Mouse (Mus musculus): Measurements from ENCODE around the gene Zfp511. TPM values are rescaled to one million over a fixed set of nuclear protein-coding genes. Genes with fewer than 3 reads are reported as not detected.

Gene Zfp511
- total RNA-seq (2021), result 10 to 100 TPM; 20.8 to 24.4 TPM

GRCm38 (mm10) chr7:140036281-140037170 lies at the start of gene Zfp511, which contains the start of gene Tubgcp2:
Gene Zfp511 (plus strand): TSS chr7:140036391.
Gene Tubgcp2 (minus strand): TSS chr7:140036669.
- DNase-seq (ENCODE audit: low spot score in 2 of 2), result peak; percentile 94 to 96
- intact Hi-C loops (cut with DNase I), result no loop called here

GRCm38 (mm10) chr7:139988272-139988671 lies 47.9 kb upstream of the Zfp511 start:
- intact Hi-C loops (cut with DNase I), result no loop called here
- DNase-seq (ENCODE audit: low spot score in 2 of 2), result no peak

- intact Hi-C loops (cut with DNase I), result loop anchor here (10.0 kb wide), 1 partner anchor 86 kb away; no protein-coding TSS in a partner anchor
- DNase-seq (ENCODE audit: low spot score in 2 of 2), result no peak
Measured at GRCm38 (mm10) chr7:139990864-139991394, 45.3 kb upstream of the Zfp511 start.

- DNase-seq (ENCODE audit: low spot score in 2 of 2), result no peak
- intact Hi-C loops (cut with DNase I), result loop anchor here (10.0 kb wide), 1 partner anchor 88 kb away; no protein-coding TSS in a partner anchor
Measured at GRCm38 (mm10) chr7:139992406-139992805, 43.8 kb upstream of the Zfp511 start, which contains the start of gene Adam8. Gene Adam8 (minus strand): TSS chr7:139992562.

GRCm38 (mm10) chr7:139993532-139993931 lies 42.7 kb upstream of the Zfp511 start:
- no peak for DNase-seq (ENCODE audit: low spot score in 2 of 2)
- intact Hi-C loops (cut with DNase I), result loop anchor here (10.0 kb wide), 1 partner anchor 89 kb away; no protein-coding TSS in a partner anchor

GRCm38 (mm10) chr7:139994202-139994601 lies 42.0 kb upstream of the Zfp511 start:
- no peak for DNase-seq (ENCODE audit: low spot score in 2 of 2)
- intact Hi-C loops (cut with DNase I), result loop anchor here (2.0 to 10.0 kb wide), 2 partner anchors 25 to 89 kb away; no protein-coding TSS in a partner anchor

GRCm38 (mm10) chr7:139994676-139995075 lies 41.5 kb upstream of the Zfp511 start:
- peak; percentile 56 to 66 for DNase-seq (ENCODE audit: low spot score in 2 of 2)
- intact Hi-C loops (cut with DNase I), result loop anchor here (2.0 to 10.0 kb wide), 2 partner anchors 26 to 90 kb away; no protein-coding TSS in a partner anchor

- intact Hi-C loops (cut with DNase I), result loop anchor here (10.0 kb wide), 1 partner anchor 94 kb away; no protein-coding TSS in a partner anchor
- DNase-seq (ENCODE audit: low spot score in 2 of 2), result peak; percentile 53
Measured at GRCm38 (mm10) chr7:139998691-139999350, 37.4 kb upstream of the Zfp511 start.

GRCm38 (mm10) chr7:140001086-140001740 lies 35.0 kb upstream of the Zfp511 start:
- no peak for DNase-seq (ENCODE audit: low spot score in 2 of 2)

GRCm38 (mm10) chr7:140004666-140005065 lies 31.5 kb upstream of the Zfp511 start:
- no peak for DNase-seq (ENCODE audit: low spot score in 2 of 2)
- intact Hi-C loops (cut with DNase I), result no loop called here

More at GRCm38 (mm10) chr7:140001086-140001740, 35.0 kb upstream of the Zfp511 start:
- intact Hi-C loops (cut with DNase I), result no loop called here

- intact Hi-C loops (cut with DNase I), result no loop called here
- no peak for DNase-seq (ENCODE audit: low spot score in 2 of 2)
Measured at GRCm38 (mm10) chr7:140006861-140007611, 29.2 kb upstream of the Zfp511 start.

GRCm38 (mm10) chr7:140007781-140008180 lies 28.4 kb upstream of the Zfp511 start:
- no peak for DNase-seq (ENCODE audit: low spot score in 2 of 2)
- intact Hi-C loops (cut with DNase I), result no loop called here

- intact Hi-C loops (cut with DNase I), result no loop called here
- DNase-seq (ENCODE audit: low spot score in 2 of 2), result no peak
Measured at GRCm38 (mm10) chr7:140011336-140011735, 24.9 kb upstream of the Zfp511 start.

- no peak for DNase-seq (ENCODE audit: low spot score in 2 of 2)
- intact Hi-C loops (cut with DNase I), result no loop called here
Measured at GRCm38 (mm10) chr7:140031771-140032170, 4.4 kb upstream of the Zfp511 start.

GRCm38 (mm10) chr7:140032366-140032765 lies 3.8 kb upstream of the Zfp511 start:
- intact Hi-C loops (cut with DNase I), result no loop called here
- no peak for DNase-seq (ENCODE audit: low spot score in 2 of 2)

GRCm38 (mm10) chr7:140033386-140033785 lies 2.8 kb upstream of the Zfp511 start:
- DNase-seq (ENCODE audit: low spot score in 2 of 2), result no peak
- intact Hi-C loops (cut with DNase I), result no loop called here

- intact Hi-C loops (cut with DNase I), result no loop called here
- DNase-seq (ENCODE audit: low spot score in 2 of 2), result no peak
Measured at GRCm38 (mm10) chr7:140035456-140035855, 735 bp upstream of the Zfp511 start.

- intact Hi-C loops (cut with DNase I), result no loop called here
- DNase-seq (ENCODE audit: low spot score in 2 of 2), result no peak
Measured at GRCm38 (mm10) chr7:140037171-140037555, 972 bp downstream of the Zfp511 start.

- intact Hi-C loops (cut with DNase I), result no loop called here
- DNase-seq (ENCODE audit: low spot score in 2 of 2), result no peak
Measured at GRCm38 (mm10) chr7:140042728-140043127, 6.5 kb downstream of the Zfp511 start.

Measured in left cerebral cortex, postnatal 36 days (tissue).